Mouse (Mus musculus) T-helper 2 cell (primary cell): Measurements from ENCODE around the gene Cant1.

Experiments used
- in situ Hi-C: fragments of 300-600 bp; cut with MboI, MseI; formaldehyde crosslinking; loops from one replicate; pipeline ENCODE4 v1.15.1; 2025; ENCODE audit warnings: high pct_unique_total_duplicates

Cant1 gene

DNA sequence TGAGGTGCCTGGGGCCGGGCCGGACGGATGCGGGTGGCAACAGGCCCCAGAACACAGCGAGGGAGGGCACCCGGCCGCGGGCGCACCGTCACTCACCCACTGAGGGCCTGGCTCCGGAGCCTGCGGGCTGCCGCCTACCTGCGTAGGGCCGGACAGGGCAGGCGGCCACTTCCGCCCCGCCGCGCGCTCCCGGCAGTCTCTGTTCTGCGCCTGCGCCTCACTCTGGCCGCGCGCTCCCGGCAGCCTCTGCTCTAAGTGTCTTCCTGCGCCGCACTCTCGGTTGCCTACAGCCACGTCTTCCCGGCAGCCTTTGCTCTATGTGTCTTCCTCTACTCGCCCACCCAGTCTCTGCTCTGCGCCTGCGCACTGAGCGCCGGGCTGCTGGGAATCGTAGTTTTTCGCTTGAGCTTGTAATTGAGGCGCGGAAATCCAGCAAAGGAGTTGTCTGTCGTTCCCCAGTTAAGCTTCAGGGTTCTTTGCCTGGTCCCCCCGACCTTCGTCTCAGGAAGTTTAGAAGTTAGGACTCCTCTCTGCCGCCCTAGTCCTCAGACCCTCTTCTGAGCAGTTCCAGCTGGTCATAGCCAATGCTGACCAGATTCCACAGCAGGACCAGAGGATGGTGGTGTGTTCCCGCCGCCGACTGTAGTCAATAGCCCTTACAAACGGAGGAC is at the start of gene Cant1:
TSS of gene Cant1 (minus strand) at position 253 of the 671 bp plus-strand sequence.
- in situ Hi-C loops: no loop called here

DNA sequence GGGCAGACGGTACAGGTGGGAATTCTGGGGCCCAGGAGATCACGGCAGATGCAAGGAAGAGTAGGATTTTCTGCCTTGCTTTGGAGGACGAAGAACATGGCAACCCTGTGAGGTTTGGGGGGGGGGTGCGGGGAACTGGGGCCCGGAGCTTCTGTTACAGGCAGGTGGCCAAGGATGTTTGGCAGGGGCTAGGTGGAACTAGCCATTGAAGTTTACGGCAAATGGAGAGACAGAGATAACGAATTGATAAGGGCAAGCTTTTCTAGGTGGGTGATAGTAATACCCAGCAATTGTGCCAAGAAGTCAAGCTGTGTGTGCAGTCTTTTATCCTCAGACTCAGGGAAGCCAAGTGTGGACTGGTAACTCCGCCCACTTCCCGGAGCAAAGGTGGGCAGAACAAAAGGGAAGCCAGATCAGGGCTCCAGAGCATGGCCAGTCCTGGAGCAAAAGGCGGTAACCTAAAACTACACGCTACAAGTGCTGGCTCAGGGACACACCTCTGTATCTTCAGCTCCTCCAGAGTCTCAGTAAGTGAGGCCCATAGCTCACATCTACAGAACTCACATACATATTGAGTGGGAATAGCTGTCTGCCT is 48.7 kb upstream of the Cant1 start:
- in situ Hi-C loops: loop anchor here (10.0 kb wide), 1 partner anchor 1807 kb away; no protein-coding TSS in a partner anchor

- in situ Hi-C loops: loop anchor here (10.0 kb wide), 1 partner anchor 1815 kb away; no protein-coding TSS in a partner anchor
Observed at GRCm38 (mm10) chr11:118460280-118460679, 41.4 kb upstream of the Cant1 start.

- in situ Hi-C loops: no loop called here
Observed at GRCm38 (mm10) chr11:118459536-118459935, 40.6 kb upstream of the Cant1 start.

- in situ Hi-C loops: no loop called here
Observed at GRCm38 (mm10) chr11:118459051-118459450, 40.2 kb upstream of the Cant1 start.

GRCm38 (mm10) chr11:118456937-118457336 is 38.1 kb upstream of the Cant1 start:
- in situ Hi-C loops: no loop called here

GRCm38 (mm10) chr11:118455788-118456187 is 36.9 kb upstream of the Cant1 start:
- in situ Hi-C loops: no loop called here

- in situ Hi-C loops: no loop called here
Observed at GRCm38 (mm10) chr11:118453886-118454671, 35.2 kb upstream of the Cant1 start.

- in situ Hi-C loops: no loop called here
Observed at GRCm38 (mm10) chr11:118452955-118453354, 34.1 kb upstream of the Cant1 start.

GRCm38 (mm10) chr11:118451211-118451610 is 32.3 kb upstream of the Cant1 start:
- in situ Hi-C loops: no loop called here

DNA sequence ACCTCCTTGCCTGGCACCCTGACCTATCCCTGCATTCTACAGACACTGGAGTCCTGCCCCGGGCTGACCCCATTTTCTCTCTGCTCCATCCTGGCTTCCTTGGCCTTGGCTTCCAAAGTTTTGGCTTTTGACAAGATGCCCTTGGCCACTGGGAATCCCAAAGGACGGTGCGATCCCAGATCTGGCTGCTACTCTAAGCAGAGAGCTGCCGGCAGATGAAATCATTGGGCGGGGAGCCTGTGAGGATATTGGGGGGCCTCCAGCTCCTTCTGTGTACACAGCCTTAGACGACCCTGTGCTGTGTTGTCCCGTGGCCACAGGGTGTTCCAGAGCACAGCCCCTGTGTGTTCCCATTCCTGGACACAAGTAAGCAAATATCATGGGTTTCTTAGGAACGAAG is 29.5 kb upstream of the Cant1 start:
- in situ Hi-C loops: loop anchor here (5.0 kb wide), 1 partner anchor 39 kb away; no protein-coding TSS in a partner anchor

DNA sequence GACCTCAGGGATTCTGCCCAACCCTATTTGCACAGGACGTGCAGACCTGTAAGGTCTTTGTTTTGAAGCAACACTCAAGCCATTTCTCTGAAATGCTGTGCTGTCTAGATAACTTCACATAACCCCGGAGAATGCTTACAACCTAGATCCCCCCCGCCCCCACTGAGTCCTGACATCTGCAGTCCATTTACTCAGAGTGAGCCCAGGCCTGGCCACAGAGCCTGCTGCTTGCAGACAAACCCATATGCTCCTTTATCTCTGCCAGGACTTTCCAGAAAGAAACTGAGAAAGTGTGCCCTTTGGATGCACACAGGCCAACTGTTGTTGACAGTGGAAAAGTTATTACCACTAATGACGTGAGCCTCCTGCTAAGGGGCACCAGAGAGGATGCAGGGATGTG is 28.5 kb upstream of the Cant1 start:
- in situ Hi-C loops: loop anchor here (5.0 kb wide), 1 partner anchor 40 kb away; no protein-coding TSS in a partner anchor

- in situ Hi-C loops: loop anchor here (5.0 kb wide), 1 partner anchor 41 kb away; no protein-coding TSS in a partner anchor
Observed at GRCm38 (mm10) chr11:118445843-118446242, 27.0 kb upstream of the Cant1 start.

- in situ Hi-C loops: no loop called here
Observed at GRCm38 (mm10) chr11:118443201-118443970, 24.5 kb upstream of the Cant1 start.

- in situ Hi-C loops: no loop called here
Observed at GRCm38 (mm10) chr11:118442691-118443090, 23.8 kb upstream of the Cant1 start.

GRCm38 (mm10) chr11:118438665-118439414 is 20.0 kb upstream of the Cant1 start:
- in situ Hi-C loops: no loop called here

GRCm38 (mm10) chr11:118436471-118436935 is 17.6 kb upstream of the Cant1 start:
- in situ Hi-C loops: no loop called here

DNA sequence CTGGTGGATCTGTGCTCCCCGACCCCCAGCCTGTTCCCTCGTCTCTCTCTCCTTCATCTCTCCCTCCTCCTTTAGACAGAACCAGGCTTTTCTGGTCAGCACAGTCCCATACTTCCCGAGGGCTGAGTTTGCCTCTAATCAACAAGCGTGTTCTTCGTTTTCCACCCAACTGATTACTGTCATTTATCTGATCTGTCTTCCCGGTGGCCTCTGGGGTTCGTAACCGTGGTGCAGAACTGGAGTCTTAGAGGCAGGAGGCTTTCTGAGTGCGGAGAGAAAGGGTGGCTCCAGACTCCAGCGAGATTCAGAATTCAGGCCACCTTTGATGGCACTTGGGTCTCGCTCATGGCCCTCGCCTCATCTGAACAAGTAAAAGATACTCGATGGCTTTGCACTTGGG is 15.2 kb upstream of the Cant1 start:
- in situ Hi-C loops: no loop called here

- in situ Hi-C loops: no loop called here
Observed at GRCm38 (mm10) chr11:118433398-118433868, 14.5 kb upstream of the Cant1 start.

GRCm38 (mm10) chr11:118431100-118431948 is 12.4 kb upstream of the Cant1 start:
- in situ Hi-C loops: no loop called here
